Mouse (Mus musculus) adrenal gland (tissue): ENCODE data around the gene Kcnj5.

Experiments
- intact Hi-C: fragments of 180-260 bp; cut with DNase I; formaldehyde crosslinking; loops from one replicate; pipeline ENCODE4 v1.15.1; 2025

Gene Kcnj5

GRCm38 (mm10) chr9:32323610-32324009, 20.5 kb downstream of the Kcnj5 start:
- intact Hi-C loops, result no loop called here

- intact Hi-C loops, result no loop called here
Measured at GRCm38 (mm10) chr9:32320167-32320566, 24.0 kb downstream of the Kcnj5 start.

GRCm38 (mm10) chr9:32315999-32316398, 28.2 kb downstream of the Kcnj5 start:
- intact Hi-C loops, result no loop called here

GRCm38 (mm10) chr9:32314071-32314470, 30.1 kb downstream of the Kcnj5 start:
- intact Hi-C loops, result no loop called here

GRCm38 (mm10) chr9:32312208-32312607, 31.9 kb downstream of the Kcnj5 start:
- intact Hi-C loops, result no loop called here

GRCm38 (mm10) chr9:32311786-32312185, 32.4 kb downstream of the Kcnj5 start:
- intact Hi-C loops, result no loop called here

- intact Hi-C loops, result no loop called here
Measured at GRCm38 (mm10) chr9:32302501-32303150, 41.5 kb downstream of the Kcnj5 start.

GRCm38 (mm10) chr9:32295061-32295800, 48.9 kb downstream of the Kcnj5 start:
- intact Hi-C loops, result no loop called here

- intact Hi-C loops, result no loop called here
Measured at GRCm38 (mm10) chr9:32292686-32293085, 51.5 kb downstream of the Kcnj5 start.

- intact Hi-C loops, result no loop called here
Measured at GRCm38 (mm10) chr9:32291618-32292017, 52.5 kb downstream of the Kcnj5 start.

- intact Hi-C loops, result no loop called here
Measured at GRCm38 (mm10) chr9:32283591-32283990, 60.6 kb downstream of the Kcnj5 start.

GRCm38 (mm10) chr9:32280456-32280855, 63.7 kb downstream of the Kcnj5 start:
- intact Hi-C loops, result no loop called here

- intact Hi-C loops, result no loop called here
Measured at GRCm38 (mm10) chr9:32279789-32280188, 64.4 kb downstream of the Kcnj5 start.

GRCm38 (mm10) chr9:32278052-32278451, 66.1 kb downstream of the Kcnj5 start:
- intact Hi-C loops, result no loop called here

- intact Hi-C loops, result loop anchor here (1.0 kb wide), 1 partner anchor 78 kb away; no protein-coding TSS in a partner anchor
Measured at GRCm38 (mm10) chr9:32271896-32272444, 72.2 kb downstream of the Kcnj5 start.
